In the genomic region with DNA sequence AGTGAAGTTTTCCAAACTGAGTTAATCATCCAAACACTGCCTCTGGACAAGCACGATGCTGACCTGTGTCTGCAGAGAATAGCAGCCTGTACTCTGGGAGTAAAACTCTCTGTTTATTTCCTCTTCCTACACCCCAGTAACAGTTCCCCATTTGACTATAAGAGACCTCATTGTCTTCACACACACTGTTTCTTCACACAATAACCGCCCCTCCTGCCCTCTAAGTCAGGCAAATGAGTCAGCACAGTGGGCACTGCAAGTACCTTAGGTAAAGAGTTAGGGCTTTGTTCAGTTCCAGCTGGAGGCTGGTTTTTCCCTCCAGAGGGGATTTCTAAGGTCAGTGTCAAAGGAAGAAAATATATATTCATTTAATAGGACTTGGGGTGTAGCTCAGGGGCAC, we compare ENCODE assay signal across 12 mouse cellular contexts. TPM values are rescaled to one million over a fixed set of nuclear protein-coding genes. Genes with fewer than 3 reads are reported as not detected.
A peak's percentile ranks its signal among the peaks of the same experiment; 100 is the strongest.
DNase-seq lines count a peak whose midpoint lies in the region; ATAC-seq and TF ChIP-seq lines count a peak whose summit lies in the region.
"Had no signal": no experiment of that assay in that cellular context is flagged by ENCODE, and none has a peak within 500 bp of the region (broad histone marks: within the 10 kb centered on the region; RNA-seq: fewer than 3 reads in every experiment).

No protein-coding gene starts in this region.

- TF ChIP-seq CTCF in G1E (IDR thresholded peaks at IDR 0.05; ENCODE audit: low read depth, low read length), result no peak

- DNase-seq in liver, embryonic 13.5 days, result no peak
- DNase-seq in A20 (ENCODE audit: low read depth, low spot score), result peak; percentile 30
- DNase-seq in G1E (ENCODE audit: low spot score), result no peak
- no peak for DNase-seq in limb, embryonic 10.5 days (ENCODE audit: low spot score)

- no peak overlapping the region for H3K4me3 ChIP-seq in liver, embryonic 13.5 days (replicated peaks)
- no peak overlapping the region for H3K4me3 ChIP-seq in liver, embryonic 12.5 days
- no peak overlapping the region for H3K4me3 ChIP-seq in G1E (ENCODE audit: low read depth, low read length)
- no peak overlapping the region for H3K4me3 ChIP-seq in limb, embryonic 10.5 days
- H3K4me3 ChIP-seq in hindbrain, embryonic 16.5 days (ENCODE audit: low read length), result no peak overlapping the region
- no peak overlapping the region for H3K4me3 ChIP-seq in midbrain, embryonic 13.5 days (replicated peaks)
- H3K4me3 ChIP-seq: embryonic facial prominence, embryonic 13.5 days; forebrain, embryonic 15.5 days; midbrain, embryonic 10.5 days had no signal

- WGBS in liver, embryonic 13.5 days (ENCODE audit: insufficient replicate concordance), result 19% methylated on average over 2 of the region's 2 CpGs
- WGBS in liver, embryonic 12.5 days (ENCODE audit: insufficient replicate concordance), result 35% methylated on average over 2 of the region's 2 CpGs
- WGBS in limb, embryonic 10.5 days, result 75% methylated on average over 2 of the region's 2 CpGs
- 46% methylated on average over 2 of the region's 2 CpGs for WGBS in hindbrain, embryonic 16.5 days
- 46% methylated on average over 2 of the region's 2 CpGs for WGBS in midbrain, embryonic 13.5 days

- no peaks in the 10 kb centered on the region for H3K9me3 ChIP-seq in liver, embryonic 13.5 days (replicated peaks)
- H3K9me3 ChIP-seq in liver, embryonic 12.5 days (replicated peaks), result no peaks in the 10 kb centered on the region
- H3K9me3 ChIP-seq in G1E (replicated peaks), result no peaks in the 10 kb centered on the region
- no peaks in the 10 kb centered on the region for H3K9me3 ChIP-seq in limb, embryonic 10.5 days (replicated peaks)
- H3K9me3 ChIP-seq in hindbrain, embryonic 16.5 days (ENCODE audit: control insufficient read depth, low read length), result no peaks in the 10 kb centered on the region
- H3K9me3 ChIP-seq in midbrain, embryonic 13.5 days, result no peaks in the 10 kb centered on the region
- H3K9me3 ChIP-seq: embryonic facial prominence, embryonic 13.5 days; forebrain, embryonic 15.5 days; midbrain, embryonic 10.5 days had no signal

- H3K27me3 ChIP-seq in liver, embryonic 13.5 days, result no peaks in the 10 kb centered on the region
- H3K27me3 ChIP-seq in liver, embryonic 12.5 days (replicated peaks), result no peaks in the 10 kb centered on the region
- H3K27me3 ChIP-seq in G1E (ENCODE audit: insufficient read depth, low read length), result no peaks in the 10 kb centered on the region
- no peaks in the 10 kb centered on the region for H3K27me3 ChIP-seq in limb, embryonic 10.5 days (ENCODE audit: low read depth, poor library complexity, severe bottlenecking)
- no peaks in the 10 kb centered on the region for H3K27me3 ChIP-seq in hindbrain, embryonic 16.5 days (replicated peaks; ENCODE audit: control insufficient read depth, insufficient read depth, low read length)
- H3K27me3 ChIP-seq in midbrain, embryonic 13.5 days, result no peaks in the 10 kb centered on the region
- H3K27me3 ChIP-seq: embryonic facial prominence, embryonic 13.5 days; forebrain, embryonic 15.5 days had no signal

- no peaks in the 10 kb centered on the region for H3K36me3 ChIP-seq in liver, embryonic 13.5 days
- H3K36me3 ChIP-seq in liver, embryonic 12.5 days, result no peaks in the 10 kb centered on the region
- peaks cover 64% of the 10 kb centered on the region for H3K36me3 ChIP-seq in G1E (replicated peaks)
- no peaks in the 10 kb centered on the region for H3K36me3 ChIP-seq in limb, embryonic 10.5 days
- no peaks in the 10 kb centered on the region for H3K36me3 ChIP-seq in hindbrain, embryonic 16.5 days (ENCODE audit: control insufficient read depth, insufficient read depth, low read length)
- no peaks in the 10 kb centered on the region for H3K36me3 ChIP-seq in midbrain, embryonic 13.5 days
- H3K36me3 ChIP-seq: embryonic facial prominence, embryonic 13.5 days; forebrain, embryonic 15.5 days; midbrain, embryonic 10.5 days had no signal

- H3K27ac ChIP-seq in liver, embryonic 13.5 days, result peak overlapping the region; percentile 41; the same call in 1 of the 2 replicates
- H3K27ac ChIP-seq in liver, embryonic 12.5 days, result no peak overlapping the region
- no peak overlapping the region for H3K27ac ChIP-seq in limb, embryonic 10.5 days
- no peak overlapping the region for H3K27ac ChIP-seq in hindbrain, embryonic 16.5 days (ENCODE audit: low read depth, low read length)
- H3K27ac ChIP-seq in midbrain, embryonic 13.5 days, result no peak overlapping the region
- H3K27ac ChIP-seq: embryonic facial prominence, embryonic 13.5 days; forebrain, embryonic 15.5 days; kidney, postnatal 0 days; midbrain, embryonic 10.5 days had no signal

- ATAC-seq in liver, embryonic 13.5 days (ENCODE audit: low read depth), result no peak
- ATAC-seq in liver, embryonic 12.5 days, result no peak
- peak; percentile 78 for ATAC-seq in G1E (ENCODE audit: extremely low read depth, insufficient number of reproducible peaks, low FRiP score, poor library complexity, severe bottlenecking)
- ATAC-seq in hematopoietic stem cell, adult 5-6 weeks (replicated peaks in 1 of 2; ENCODE audit: insufficient read depth in 1 of 2, low FRiP score in 2 of 2, low TSS enrichment in 1 of 2, low read depth in 1 of 2, poor library complexity in 2 of 2, severe bottlenecking in 2 of 2), result peak; percentile 85 to 90
- no peak for ATAC-seq in hindbrain, embryonic 16.5 days
- ATAC-seq in midbrain, embryonic 13.5 days, result no peak
- ATAC-seq: forebrain, embryonic 15.5 days had no signal

- no peak overlapping the region for H3K4me2 ChIP-seq in liver, embryonic 13.5 days
- no peak overlapping the region for H3K4me2 ChIP-seq in liver, embryonic 12.5 days
- no peak overlapping the region for H3K4me2 ChIP-seq in hindbrain, embryonic 16.5 days (ENCODE audit: low read length)
- no peak overlapping the region for H3K4me2 ChIP-seq in midbrain, embryonic 13.5 days (replicated peaks)
- H3K4me2 ChIP-seq: embryonic facial prominence, embryonic 13.5 days; forebrain, embryonic 15.5 days had no signal

- H3K4me1 ChIP-seq in liver, embryonic 13.5 days (replicated peaks), result peaks cover 53% of the 10 kb centered on the region
- H3K4me1 ChIP-seq in liver, embryonic 12.5 days, result peaks cover 54% of the 10 kb centered on the region
- H3K4me1 ChIP-seq in G1E (ENCODE audit: insufficient read depth, low read depth, low read length), result peaks cover 70% of the 10 kb centered on the region
- H3K4me1 ChIP-seq in limb, embryonic 10.5 days, result no peaks in the 10 kb centered on the region; the same call in 1 of the 2 replicates
- H3K4me1 ChIP-seq in hindbrain, embryonic 16.5 days (ENCODE audit: control insufficient read depth, insufficient read depth, low read depth, low read length), result no peaks in the 10 kb centered on the region
- no peaks in the 10 kb centered on the region for H3K4me1 ChIP-seq in midbrain, embryonic 13.5 days (replicated peaks)
- H3K4me1 ChIP-seq: forebrain, embryonic 15.5 days; midbrain, embryonic 10.5 days had no signal

- no peak overlapping the region for H3K9ac ChIP-seq in liver, embryonic 13.5 days
- H3K9ac ChIP-seq in liver, embryonic 12.5 days, result no peak overlapping the region
- no peak overlapping the region for H3K9ac ChIP-seq in hindbrain, embryonic 16.5 days (ENCODE audit: low read depth, low read length)
- no peak overlapping the region for H3K9ac ChIP-seq in midbrain, embryonic 13.5 days (replicated peaks)
- H3K9ac ChIP-seq: embryonic facial prominence, embryonic 13.5 days; forebrain, embryonic 15.5 days had no signal

RNA-seq across cellular contexts. Expression of a gene that starts 32.9 kb away (rescaled TPM):
- 27.5 and 31.4 TPM in 2 replicates for polyA plus RNA-seq in liver, embryonic 13.5 days (2015; fragmentation: Nextera tagmentation; extraction: Ambion mirVana)
- 32.2 and 36.7 TPM in 2 replicates for polyA plus RNA-seq in liver, embryonic 12.5 days (2016; fragmentation: Nextera tagmentation; extraction: Ambion mirVana)
- total RNA-seq in G1E (2014; fragmentation: Nextera tagmentation) (292 and 317 TPM in 2 replicates), G1E (2017) (126 and 146 TPM in 2 replicates)
- 1,103 and 1,581 TPM in 2 replicates for polyA plus RNA-seq in G1E (2012)
- 80.6 and 94.5 TPM in 2 replicates for total RNA-seq in hematopoietic stem cell, adult 5-6 weeks (2017)
- 1.5 and 2.9 TPM in 2 replicates for polyA plus RNA-seq in limb, embryonic 10.5 days (2016; fragmentation: Nextera tagmentation; extraction: Ambion mirVana)
- polyA plus RNA-seq in hindbrain, embryonic 16.5 days (2015; fragmentation: Nextera tagmentation; extraction: Ambion mirVana), result 3.2 and 3.4 TPM in 2 replicates
- 2.7 and 4.1 TPM in 2 replicates for polyA plus RNA-seq in midbrain, embryonic 13.5 days (2015; fragmentation: Nextera tagmentation; extraction: Ambion mirVana)

Comparison
In these comparisons a context has a peak if more than half of its experiments do, and no peak if none do; other contexts are left out.
1. ATAC-seq: peak in G1E (single experiment) and hematopoietic stem cell, adult 5-6 weeks (2 of 2); none in liver, embryonic 13.5 days (single experiment), liver, embryonic 12.5 days (single experiment), hindbrain, embryonic 16.5 days (single experiment) and midbrain, embryonic 13.5 days (single experiment).
2. RNA of a gene that starts 32.9 kb away (polyA plus RNA-seq): 1,103 to 1,581 TPM in G1E; 32.2 to 36.7 TPM in liver, embryonic 12.5 days, 27.5 to 31.4 TPM in liver, embryonic 13.5 days, 2.7 to 4.1 TPM in midbrain, embryonic 13.5 days, 3.2 to 3.4 TPM in hindbrain, embryonic 16.5 days and 1.5 to 2.9 TPM in limb, embryonic 10.5 days; every median in the first group is over 10 times any median in the second.